Mouse (Mus musculus): ENCODE data around the gene Ttll3.

GRCm38 (mm10) chr6:113394811-113395210, 5.8 kb downstream of the Ttll3 start:
- TF ChIP-seq CTCF (IDR thresholded peaks at IDR 0.05; ENCODE audit: extremely low read depth, insufficient read depth, insufficient read length, insufficient replicate concordance) (no peak), POLR2A (IDR thresholded peaks at IDR 0.05; ENCODE audit: low read depth, low read length) (no peak)
